Mouse (Mus musculus) stomach, postnatal 0 days (tissue): ENCODE results near the gene Gabpb2.

Source experiments
- CTCF ChIP-seq: IDR thresholded peaks from 2 replicates; pipeline ENCODE4 v1.5.1; 2016; ENCODE audit warnings: antibody characterized with exemption, low read depth, mild to moderate bottlenecking, moderate library complexity
- EP300 ChIP-seq: optimal IDR thresholded peaks from 2 replicates; pipeline ENCODE3; 2016; ENCODE audit warnings: antibody characterized with exemption

GRCm38 (mm10) chr3:95232771-95233170 lies 15.1 kb upstream of the Gabpb2 start:
- TF ChIP-seq CTCF, result no peak
- TF ChIP-seq EP300, result no peak
